Mouse (Mus musculus) hindbrain, embryonic 15.5 days (tissue): ENCODE measurements around the gene Ddx21. TPM values are rescaled to one million over a fixed set of nuclear protein-coding genes. Genes with fewer than 3 reads are reported as not detected.

Experiments used
- ATAC-seq: fragments of 200-750 bp; cut with Nextera tagmentation; 2 replicates; pipeline ENCODE4 v1.8.0; 2017; ENCODE audit warnings: low read depth, moderate number of reproducible peaks, moderate TSS enrichment; ENCODE audit not compliant: low FRiP score
- H3K27ac ChIP-seq: fragments of 300-500 bp; sonication (generic); replicated peaks from 2 replicates; pipeline ENCODE4 v1.5.1; 2015; ENCODE audit warnings: mild to moderate bottlenecking, inconsistent platforms
- H3K27me3 ChIP-seq: fragments of 300-500 bp; sonication (generic); 2 replicates; pipeline ENCODE4 v1.6.1; 2015; ENCODE audit warnings: control low read depth, inconsistent platforms
- H3K36me3 ChIP-seq: fragments of 300-500 bp; sonication (generic); 2 replicates; pipeline ENCODE4 v1.6.1; 2015; ENCODE audit warnings: control low read depth, inconsistent platforms
- H3K4me1 ChIP-seq: fragments of 300-500 bp; sonication (generic); replicated peaks from 2 replicates; pipeline ENCODE4 v1.6.1; 2015; ENCODE audit warnings: control low read depth, inconsistent platforms
- H3K4me2 ChIP-seq: fragments of 300-500 bp; sonication (generic); 2 replicates; pipeline ENCODE4 v1.6.1; 2015; ENCODE audit warnings: moderate library complexity, mild to moderate bottlenecking, inconsistent platforms
- H3K4me3 ChIP-seq: fragments of 300-500 bp; sonication (generic); 2 replicates; pipeline ENCODE4 v1.5.1; 2015; ENCODE audit warnings: mild to moderate bottlenecking, inconsistent platforms
- H3K9ac ChIP-seq: fragments of 300-500 bp; sonication (generic); 2 replicates; pipeline ENCODE4 v1.6.1; 2015; ENCODE audit warnings: inconsistent platforms
- H3K9me3 ChIP-seq: fragments of 300-500 bp; sonication (generic); 2 replicates; pipeline ENCODE4 v1.6.1; 2016; ENCODE audit warnings: control low read depth, inconsistent platforms
- WGBS: fragments of 180-500 bp; shearing (Covaris S2); methylation state at CpG from one replicate; pipeline ENCODE4 v1.1.7; 2015; 5-methylcytosine and 5-hydroxymethylcytosine counted together
- polyA plus RNA-seq: library from polyadenylated mRNA; unstranded; fragments of >200 nt; fragmentation: Nextera tagmentation; extraction: Ambion mirVana; gene quantifications from 2 replicates; pipeline ENCODE4 v1.2.1, GENCODE M21; 2015

The Ddx21 gene
- polyA plus RNA-seq, 1 experiment from 2014 or later: 12.9 TPM

- no peak overlapping the region for H3K9ac ChIP-seq
- no peak overlapping the region for H3K4me3 ChIP-seq
- ATAC-seq: no peak
- H3K9me3 ChIP-seq: no peaks in the 10 kb centered on the region
- H3K27me3 ChIP-seq: no peaks in the 10 kb centered on the region
- no peaks in the 10 kb centered on the region for H3K4me1 ChIP-seq
- peaks cover 39% of the 10 kb centered on the region for H3K36me3 ChIP-seq
- H3K4me2 ChIP-seq: no peak overlapping the region
- no peak overlapping the region for H3K27ac ChIP-seq
- WGBS: 95% methylated on average over 6 of the region's 6 CpGs
These were observed 45.6 kb downstream of the Ddx21 start for GRCm38 (mm10) chr10:62556558-62556901.

GRCm38 (mm10) chr10:62555705-62556557, 46.1 kb downstream of the Ddx21 start:
- no peaks in the 10 kb centered on the region for H3K9me3 ChIP-seq
- H3K4me3 ChIP-seq: no peak overlapping the region
- peaks cover 35% of the 10 kb centered on the region for H3K36me3 ChIP-seq
- H3K4me2 ChIP-seq: no peak overlapping the region
- ATAC-seq: no peak
- H3K27ac ChIP-seq: no peak overlapping the region
- H3K4me1 ChIP-seq: no peaks in the 10 kb centered on the region
- WGBS: 79% methylated on average over 11 of the region's 11 CpGs
- no peaks in the 10 kb centered on the region for H3K27me3 ChIP-seq
- H3K9ac ChIP-seq: no peak overlapping the region

GRCm38 (mm10) chr10:62553611-62554091, 48.4 kb downstream of the Ddx21 start:
- H3K27me3 ChIP-seq: no peaks in the 10 kb centered on the region
- H3K9me3 ChIP-seq: no peaks in the 10 kb centered on the region
- H3K36me3 ChIP-seq: peaks cover 17% of the 10 kb centered on the region
- H3K4me2 ChIP-seq: no peak overlapping the region
- no peak overlapping the region for H3K4me3 ChIP-seq
- no peaks in the 10 kb centered on the region for H3K4me1 ChIP-seq
- no peak overlapping the region for H3K27ac ChIP-seq
- H3K9ac ChIP-seq: no peak overlapping the region
- 88% methylated on average over 12 of the region's 12 CpGs for WGBS
- no peak for ATAC-seq

- no peak for ATAC-seq
- Histone ChIP-seq H3K9me3 (no peaks in the 10 kb centered on the region), H3K27ac (no peak overlapping the region), H3K9ac (no peak overlapping the region), H3K27me3 (no peaks in the 10 kb centered on the region), H3K4me3 (no peak overlapping the region), H3K36me3 (no peaks in the 10 kb centered on the region; the same call in 1 of the 2 replicates), H3K4me2 (no peak overlapping the region), H3K4me1 (no peaks in the 10 kb centered on the region)
- WGBS: 75% methylated on average over 7 of the region's 7 CpGs
These were observed 51.2 kb downstream of the Ddx21 start for GRCm38 (mm10) chr10:62550787-62551300.

- Histone ChIP-seq H3K4me3 (no peak overlapping the region), H3K9me3 (no peaks in the 10 kb centered on the region), H3K4me2 (no peak overlapping the region), H3K4me1 (no peaks in the 10 kb centered on the region), H3K27me3 (no peaks in the 10 kb centered on the region), H3K36me3 (no peaks in the 10 kb centered on the region), H3K27ac (no peak overlapping the region), H3K9ac (no peak overlapping the region)
- ATAC-seq: no peak
- WGBS: 33% methylated on average over 13 of the region's 16 CpGs
These were observed 52.4 kb downstream of the Ddx21 start for GRCm38 (mm10) chr10:62549523-62550166.

GRCm38 (mm10) chr10:62546441-62546840, 55.6 kb downstream of the Ddx21 start:
- H3K4me3 ChIP-seq: no peak overlapping the region
- no peak overlapping the region for H3K4me2 ChIP-seq
- no peaks in the 10 kb centered on the region for H3K4me1 ChIP-seq
- H3K36me3 ChIP-seq: no peaks in the 10 kb centered on the region
- no peak overlapping the region for H3K9ac ChIP-seq
- H3K27ac ChIP-seq: no peak overlapping the region
- 84% methylated on average over 10 of the region's 10 CpGs for WGBS
- no peak for ATAC-seq
- no peaks in the 10 kb centered on the region for H3K27me3 ChIP-seq
- no peaks in the 10 kb centered on the region for H3K9me3 ChIP-seq

GRCm38 (mm10) chr10:62545759-62546158, 56.3 kb downstream of the Ddx21 start:
- H3K36me3 ChIP-seq: no peaks in the 10 kb centered on the region
- H3K4me3 ChIP-seq: no peak overlapping the region
- ATAC-seq: no peak
- no peaks in the 10 kb centered on the region for H3K4me1 ChIP-seq
- no peak overlapping the region for H3K27ac ChIP-seq
- no peaks in the 10 kb centered on the region for H3K9me3 ChIP-seq
- H3K4me2 ChIP-seq: no peak overlapping the region
- no peaks in the 10 kb centered on the region for H3K27me3 ChIP-seq
- H3K9ac ChIP-seq: no peak overlapping the region

GRCm38 (mm10) chr10:62544316-62544715, 57.8 kb downstream of the Ddx21 start:
- Histone ChIP-seq H3K9ac (no peak overlapping the region), H3K27ac (no peak overlapping the region), H3K4me1 (no peaks in the 10 kb centered on the region), H3K4me3 (no peak overlapping the region), H3K36me3 (no peaks in the 10 kb centered on the region), H3K27me3 (no peaks in the 10 kb centered on the region), H3K4me2 (no peak overlapping the region), H3K9me3 (no peaks in the 10 kb centered on the region)
- 95% methylated on average over 4 of the region's 4 CpGs for WGBS
- no peak for ATAC-seq

GRCm38 (mm10) chr10:62543399-62543808, 58.7 kb downstream of the Ddx21 start:
- Histone ChIP-seq H3K9ac (no peak overlapping the region), H3K27me3 (no peaks in the 10 kb centered on the region), H3K4me3 (no peak overlapping the region), H3K36me3 (no peaks in the 10 kb centered on the region), H3K27ac (no peak overlapping the region), H3K4me2 (no peak overlapping the region), H3K9me3 (no peaks in the 10 kb centered on the region), H3K4me1 (no peaks in the 10 kb centered on the region)
- 81% methylated on average over 12 of the region's 12 CpGs for WGBS
- no peak for ATAC-seq

GRCm38 (mm10) chr10:62542928-62543327, 59.2 kb downstream of the Ddx21 start:
- H3K4me3 ChIP-seq: no peak overlapping the region
- ATAC-seq: no peak
- no peaks in the 10 kb centered on the region for H3K4me1 ChIP-seq
- H3K27ac ChIP-seq: no peak overlapping the region
- H3K9ac ChIP-seq: no peak overlapping the region
- no peaks in the 10 kb centered on the region for H3K27me3 ChIP-seq
- WGBS: 93% methylated on average over 8 of the region's 8 CpGs
- H3K36me3 ChIP-seq: no peaks in the 10 kb centered on the region
- H3K9me3 ChIP-seq: no peaks in the 10 kb centered on the region
- H3K4me2 ChIP-seq: no peak overlapping the region

- Histone ChIP-seq H3K9me3 (no peaks in the 10 kb centered on the region), H3K27ac (no peak overlapping the region), H3K27me3 (no peaks in the 10 kb centered on the region), H3K36me3 (no peaks in the 10 kb centered on the region), H3K4me3 (no peak overlapping the region), H3K9ac (no peak overlapping the region), H3K4me1 (no peaks in the 10 kb centered on the region), H3K4me2 (no peak overlapping the region)
- no peak for ATAC-seq
- 94% methylated on average over 12 of the region's 12 CpGs for WGBS
These were observed 59.6 kb downstream of the Ddx21 start for GRCm38 (mm10) chr10:62542507-62542906.

GRCm38 (mm10) chr10:62541499-62541898, 60.6 kb downstream of the Ddx21 start:
- no peaks in the 10 kb centered on the region for H3K9me3 ChIP-seq
- ATAC-seq: no peak
- H3K27ac ChIP-seq: no peak overlapping the region
- no peaks in the 10 kb centered on the region for H3K4me1 ChIP-seq
- no peaks in the 10 kb centered on the region for H3K27me3 ChIP-seq
- H3K4me2 ChIP-seq: no peak overlapping the region
- WGBS: 96% methylated on average over 12 of the region's 12 CpGs
- H3K36me3 ChIP-seq: no peaks in the 10 kb centered on the region
- no peak overlapping the region for H3K9ac ChIP-seq
- H3K4me3 ChIP-seq: no peak overlapping the region
